Mouse (Mus musculus) inflammation-experienced regulatory T-cells, adult 6 months (primary cell): ENCODE measurements around the gene Krt8. TPM values are rescaled to one million over a fixed set of nuclear protein-coding genes. Genes with fewer than 3 reads are reported as not detected.
A peak's percentile ranks its signal among the peaks of the same experiment; 100 is the strongest.
"Not testable (repeated sequence)": the region's sequence is repeated elsewhere in the genome, so short reads cannot be mapped to it uniquely, and the experiment has no call there.

Source experiments
- ATAC-seq: one replicate; pipeline ENCODE4 v1.8.0; 2017
- polyA plus RNA-seq, 3 experiments: library from polyadenylated mRNA; unstranded; fragments of 100-300 nt; shearing (Covaris generic); gene quantifications; one replicate each; pipeline ENCODE4 v1.2.1; 2017

Krt8 gene
- polyA plus RNA-seq, 3 experiments from 2014 or later, result 0.23 TPM; not detected in 2

GRCm38 (mm10) chr15:102007097-102008069 lies 3.1 kb upstream of the Krt8 start:
- ATAC-seq, result no peak

- ATAC-seq, result no peak
Observed at GRCm38 (mm10) chr15:102006317-102006716, 2.0 kb upstream of the Krt8 start.

GRCm38 (mm10) chr15:102005290-102005689 lies 1.0 kb upstream of the Krt8 start:
- ATAC-seq, result no peak

- no peak for ATAC-seq
Observed at GRCm38 (mm10) chr15:102003516-102003915, 766 bp downstream of the Krt8 start.

GRCm38 (mm10) chr15:102002646-102003488 lies 1.4 kb downstream of the Krt8 start:
- ATAC-seq, result no peak

GRCm38 (mm10) chr15:101999676-102000335 lies 4.5 kb downstream of the Krt8 start:
- no peak for ATAC-seq

- no peak for ATAC-seq
Observed at GRCm38 (mm10) chr15:101999156-101999555, 5.1 kb downstream of the Krt8 start.

- ATAC-seq, result not testable (repeated sequence)
Observed at GRCm38 (mm10) chr15:101996450-101997078, 7.7 kb downstream of the Krt8 start.

GRCm38 (mm10) chr15:101995484-101996236 lies 8.6 kb downstream of the Krt8 start:
- ATAC-seq, result no peak

GRCm38 (mm10) chr15:101994365-101994764 lies 9.9 kb downstream of the Krt8 start:
- ATAC-seq, result no peak

- no peak for ATAC-seq
Observed at GRCm38 (mm10) chr15:101990946-101991345, 13.3 kb downstream of the Krt8 start.

- no peak for ATAC-seq
Observed at GRCm38 (mm10) chr15:101988714-101989113, 15.6 kb downstream of the Krt8 start.

- no peak for ATAC-seq
Observed at GRCm38 (mm10) chr15:101988119-101988518, 16.2 kb downstream of the Krt8 start.

GRCm38 (mm10) chr15:101984746-101985145 lies 19.5 kb downstream of the Krt8 start:
- ATAC-seq, result no peak

GRCm38 (mm10) chr15:101983949-101984601 lies 20.2 kb downstream of the Krt8 start:
- peak; percentile 83 for ATAC-seq

GRCm38 (mm10) chr15:101983315-101983948 lies 20.9 kb downstream of the Krt8 start:
- ATAC-seq, result no peak

- no peak for ATAC-seq
Observed at GRCm38 (mm10) chr15:101980849-101981248, 23.4 kb downstream of the Krt8 start.

- peak; percentile 75 for ATAC-seq
Observed at GRCm38 (mm10) chr15:101977043-101977726, 27.1 kb downstream of the Krt8 start.

GRCm38 (mm10) chr15:101976641-101977040 lies 27.6 kb downstream of the Krt8 start:
- no peak for ATAC-seq

- ATAC-seq, result no peak
Observed at GRCm38 (mm10) chr15:101976023-101976422, 28.3 kb downstream of the Krt8 start.
